Mouse (Mus musculus) natural killer cell, adult 2 months (primary cell): Measurements from ENCODE around the gene Dpp8.
"Not testable (repeated sequence)": the region's sequence is repeated elsewhere in the genome, so short reads cannot be mapped to it uniquely, and the experiment has no call there.

Source experiments
- DNase-seq, 2 experiments: peaks; one replicate each; pipeline ENCODE4 v3.0.0; 2022; ENCODE audit warnings: low spot score in 2 of 2

The Dpp8 gene

DNA sequence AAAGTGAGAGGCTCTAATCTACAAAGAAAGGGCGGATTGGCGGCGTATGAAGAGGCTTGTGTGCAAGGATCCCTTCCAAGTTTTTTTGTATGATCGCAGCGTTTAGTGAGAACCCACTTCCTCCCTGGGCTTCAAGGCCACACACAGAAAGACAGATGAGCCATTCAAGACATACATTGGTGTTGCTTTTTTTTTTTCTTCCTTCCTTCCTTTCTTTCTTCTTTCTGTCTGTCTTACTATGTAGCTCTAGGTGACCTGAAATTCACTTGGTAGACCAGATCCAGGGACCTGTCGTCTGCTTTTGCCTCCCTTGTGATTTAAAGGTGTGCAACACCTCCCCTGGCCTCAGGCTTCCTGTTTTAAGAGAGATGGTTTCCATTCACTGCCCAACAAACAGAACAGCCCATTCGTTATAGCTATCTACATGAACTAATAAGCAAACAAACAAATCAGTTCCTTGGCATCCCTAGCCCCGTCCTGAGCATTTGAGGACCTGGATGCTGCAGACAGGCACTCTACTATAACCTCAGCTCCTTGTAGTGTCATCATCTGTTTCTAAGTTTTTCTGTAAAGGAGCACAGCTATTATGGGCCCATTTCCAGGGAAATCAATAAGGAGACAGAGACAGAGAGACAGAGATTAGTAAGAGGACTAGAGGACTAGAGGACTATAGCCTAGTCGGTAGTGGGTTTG, 10.2 kb upstream of the Dpp8 start:
- DNase-seq = no peak

DNA sequence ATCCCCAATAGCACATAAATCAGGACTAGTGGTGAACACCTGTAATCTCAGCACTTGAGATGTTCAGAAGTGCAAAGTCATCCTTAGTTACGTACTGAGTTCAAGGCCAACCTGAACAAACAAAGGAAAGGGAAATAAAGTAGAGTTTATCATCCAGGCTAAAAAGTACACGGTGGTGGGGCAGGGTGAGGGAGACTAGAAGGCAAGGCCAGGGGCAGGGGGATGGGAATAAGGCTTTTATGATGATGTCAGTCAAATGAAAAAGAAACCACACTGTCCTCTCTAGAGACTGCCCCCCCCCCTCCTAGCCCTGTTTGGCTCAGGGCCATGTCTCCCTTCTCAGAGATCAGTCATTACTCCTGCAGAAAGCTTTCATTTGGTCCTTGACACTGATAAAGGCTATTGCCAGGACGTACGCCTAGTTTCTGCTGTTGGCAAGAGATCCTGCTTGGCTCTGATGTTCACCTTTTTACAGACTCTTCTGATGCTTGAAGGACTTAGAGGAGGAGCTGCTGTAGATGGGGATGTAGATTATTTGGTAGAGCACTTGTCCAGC, 9.6 kb upstream of the Dpp8 start:
- no peak for DNase-seq

DNA sequence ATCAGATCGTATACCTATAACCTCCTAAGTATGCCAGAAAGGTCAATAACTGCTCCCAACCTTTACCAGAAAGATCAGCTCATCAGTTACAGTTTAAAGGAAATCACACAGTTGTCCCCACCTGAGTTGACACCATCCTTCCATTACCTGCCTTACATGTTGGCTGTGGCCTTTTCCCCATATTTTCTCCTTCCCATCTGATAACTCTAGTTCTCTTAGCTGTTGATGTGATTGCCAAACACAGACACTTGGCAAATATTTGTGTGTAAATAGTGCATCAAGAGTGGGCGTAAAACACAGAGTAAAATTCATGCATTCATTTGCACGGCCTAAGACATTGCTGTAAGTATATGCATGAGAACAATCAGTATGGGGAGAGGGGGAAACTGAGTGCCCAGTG, 8.8 kb upstream of the Dpp8 start:
- no peak for DNase-seq

DNA sequence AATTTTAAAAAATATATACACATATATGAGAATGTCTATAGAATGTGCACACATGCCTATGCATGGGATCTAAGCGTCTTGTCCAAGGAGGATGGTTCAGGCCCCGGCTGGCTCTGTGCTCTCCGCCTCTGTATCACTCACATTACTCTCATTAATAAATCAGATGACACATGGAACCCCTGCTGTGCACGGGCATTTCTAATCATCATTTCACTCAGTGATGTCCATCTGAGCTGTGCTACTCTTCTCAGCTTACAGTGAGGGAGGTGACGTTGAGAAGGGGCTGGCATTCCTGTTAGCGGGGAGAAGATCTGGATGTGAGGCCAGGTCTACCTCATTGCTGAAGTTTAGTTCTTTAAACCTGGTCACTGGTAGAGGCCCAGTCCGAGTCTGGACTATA, 5.0 kb upstream of the Dpp8 start:
- DNase-seq = no peak

DNA sequence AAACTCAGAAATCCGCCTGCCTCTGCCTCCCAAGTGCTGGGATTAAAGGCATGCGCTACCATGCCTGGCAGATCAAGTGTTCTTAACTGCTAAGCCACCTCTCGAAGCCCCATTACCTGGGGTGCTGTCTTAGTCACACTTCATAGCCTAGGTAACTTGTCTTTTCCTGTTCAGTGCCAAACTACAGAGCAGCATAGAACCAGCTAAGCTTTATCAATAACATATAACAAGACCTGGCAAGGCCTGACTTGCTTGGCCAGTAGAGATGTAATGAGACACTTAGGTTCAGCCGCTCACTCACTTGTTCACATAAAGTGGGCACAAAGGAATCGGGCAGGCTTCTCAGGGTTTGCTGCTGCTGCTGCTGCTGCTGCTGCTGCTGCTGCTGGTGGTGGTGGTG, 3.9 kb upstream of the Dpp8 start:
- DNase-seq = no peak

DNA sequence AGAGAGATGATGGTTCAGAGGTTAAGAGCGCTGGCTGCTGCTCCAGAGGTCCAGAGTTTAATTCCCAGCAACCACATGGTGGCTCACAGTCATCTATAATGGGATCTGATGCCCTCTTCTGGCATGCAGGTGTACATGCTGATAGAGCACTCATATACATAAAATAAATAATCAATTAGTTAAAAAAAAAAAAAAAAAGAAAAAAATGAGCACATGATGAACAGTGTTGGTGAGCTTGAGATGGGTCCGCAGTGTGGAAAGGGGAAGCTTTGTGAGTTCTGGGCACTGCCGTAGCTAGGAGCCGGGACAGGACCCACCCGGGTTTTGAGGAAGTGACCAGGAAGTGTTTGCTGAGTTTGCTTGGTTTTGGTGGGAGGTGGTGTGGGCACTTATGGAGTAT, 859 bp upstream of the Dpp8 start:
- peak in 1 of 2 experiments; percentile 14 for DNase-seq

DNA sequence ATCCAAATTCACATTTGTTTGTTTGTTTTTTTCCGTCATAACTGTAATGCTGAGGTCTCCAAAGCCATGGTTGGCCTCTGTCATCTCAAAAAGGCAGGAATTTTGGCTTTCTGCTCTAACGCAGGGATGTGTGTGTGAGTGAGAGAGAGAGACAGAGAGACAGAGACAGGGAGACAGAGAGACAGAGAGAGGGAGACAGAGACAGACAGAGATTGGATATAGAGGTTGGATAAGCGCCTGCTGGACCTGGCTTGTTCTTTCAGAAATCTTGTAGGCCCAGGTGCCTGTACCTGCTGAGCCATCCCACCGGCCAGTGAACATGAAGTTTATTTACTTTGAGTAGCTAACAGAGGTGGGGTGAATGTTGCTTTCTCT, 333 bp upstream of the Dpp8 start:
- no peak for DNase-seq

DNA sequence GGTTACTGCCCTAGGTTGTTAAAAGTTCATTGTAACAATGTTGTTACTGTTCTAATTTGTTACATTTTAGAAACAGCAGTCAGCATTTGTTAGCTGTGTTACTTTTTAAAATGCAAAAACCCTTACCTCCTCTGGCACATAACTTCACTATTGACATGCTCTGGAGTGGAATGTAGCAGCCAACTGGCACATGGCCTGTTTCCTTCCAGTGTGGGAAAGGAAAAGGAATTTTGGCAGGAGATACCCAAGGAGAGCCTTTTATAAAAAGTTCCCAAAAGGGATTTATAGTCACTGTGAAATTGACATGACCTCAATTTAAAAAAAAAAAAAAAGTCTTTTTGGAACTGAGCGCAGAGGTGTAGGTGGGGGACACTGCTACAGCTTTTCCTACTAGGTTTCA, 4.2 kb downstream of the Dpp8 start:
- no peak for DNase-seq

DNA sequence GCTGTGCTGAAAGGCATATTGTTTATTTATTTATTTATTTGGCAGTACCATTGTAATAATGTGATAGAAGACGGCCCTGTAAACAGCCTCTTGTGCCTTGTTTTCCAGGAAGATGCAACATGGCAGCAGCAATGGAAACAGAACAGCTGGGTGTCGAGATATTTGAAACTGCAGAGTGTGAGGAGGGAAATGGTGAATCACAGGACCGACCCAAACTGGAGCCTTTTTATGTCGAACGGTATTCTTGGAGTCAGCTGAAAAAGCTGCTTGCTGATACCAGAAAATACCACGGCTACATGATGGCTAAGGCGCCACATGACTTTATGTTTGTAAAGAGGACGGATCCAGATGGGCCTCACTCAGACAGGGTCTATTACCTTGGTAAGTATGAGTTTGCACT, 4.6 kb downstream of the Dpp8 start:
- no peak for DNase-seq

DNA sequence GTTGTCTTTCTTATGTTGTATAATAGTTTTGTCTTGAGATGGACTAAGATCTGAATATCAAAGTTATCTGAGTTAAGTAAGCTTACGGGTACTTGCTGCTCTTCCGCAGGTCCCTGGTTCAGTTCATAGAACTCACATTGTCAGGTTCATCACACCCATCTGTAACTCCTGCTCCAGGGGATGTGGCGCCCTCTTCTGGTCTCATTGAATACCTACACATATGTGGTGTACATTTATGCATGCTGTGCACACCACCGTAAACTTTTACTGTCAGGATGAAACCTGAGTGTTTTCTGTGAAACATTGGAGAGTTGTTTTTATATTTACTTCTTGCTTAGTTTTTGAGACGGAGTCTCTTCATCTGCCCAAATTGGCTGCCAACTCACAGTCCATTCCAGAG, 9.2 kb downstream of the Dpp8 start:
- peak in 1 of 2 experiments; percentile 12 for DNase-seq

DNA sequence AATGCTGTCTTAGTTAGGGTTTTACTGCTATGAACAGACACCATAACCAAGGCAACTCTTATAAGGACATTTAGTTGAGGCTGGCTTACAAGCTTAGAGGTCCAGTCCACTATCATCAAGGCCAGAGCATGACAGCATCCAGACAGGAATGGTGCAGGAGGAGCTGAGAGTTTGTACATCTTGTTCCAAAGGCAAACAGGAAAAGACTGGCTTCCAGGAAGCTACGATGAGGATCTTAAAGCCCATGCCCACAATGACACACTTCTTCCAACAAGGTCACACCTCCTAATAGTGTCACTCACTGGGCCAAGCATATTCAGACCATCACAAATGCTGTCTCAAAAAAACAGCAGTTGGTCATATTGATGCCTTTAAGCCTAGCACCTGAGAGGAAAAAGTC, 14.8 kb downstream of the Dpp8 start:
- DNase-seq = no peak

DNA sequence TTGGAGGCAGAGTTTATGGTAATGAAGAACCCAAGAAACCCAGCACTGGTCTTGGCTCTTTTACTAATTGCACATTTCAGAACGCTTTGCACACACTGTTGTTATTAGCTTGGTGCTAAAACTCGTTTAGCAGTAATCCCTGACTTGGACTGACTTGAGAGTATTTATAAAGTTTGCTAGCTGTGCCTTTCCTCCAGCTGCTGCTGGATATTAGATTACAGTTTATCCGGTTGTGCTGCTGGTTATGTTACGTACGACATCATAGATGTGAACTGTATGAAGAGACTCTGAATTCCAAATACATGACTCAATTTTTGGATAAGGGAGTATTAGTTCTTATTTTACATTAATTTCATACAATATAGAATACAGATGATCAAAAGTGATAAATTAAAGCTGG, 17.2 kb downstream of the Dpp8 start:
- no peak for DNase-seq

DNA sequence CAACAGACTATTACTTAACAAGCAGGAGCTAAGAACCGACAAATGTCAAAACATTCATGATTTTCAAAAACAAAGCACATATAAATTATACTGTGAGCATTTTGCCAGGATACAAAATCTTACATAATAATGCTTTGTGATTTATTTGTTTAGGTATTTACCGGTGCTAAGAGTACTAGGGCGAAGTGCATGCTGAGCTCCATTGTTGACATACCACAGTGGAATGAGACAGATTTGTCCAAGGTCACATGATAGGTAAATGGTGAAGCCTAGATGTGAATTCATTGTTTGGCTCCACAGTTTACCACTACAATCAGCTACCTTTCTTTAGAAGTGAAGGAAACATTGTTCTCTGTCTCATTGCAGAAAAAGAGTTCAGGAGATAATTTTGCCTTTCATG, 18.8 kb downstream of the Dpp8 start:
- DNase-seq = no peak

DNA sequence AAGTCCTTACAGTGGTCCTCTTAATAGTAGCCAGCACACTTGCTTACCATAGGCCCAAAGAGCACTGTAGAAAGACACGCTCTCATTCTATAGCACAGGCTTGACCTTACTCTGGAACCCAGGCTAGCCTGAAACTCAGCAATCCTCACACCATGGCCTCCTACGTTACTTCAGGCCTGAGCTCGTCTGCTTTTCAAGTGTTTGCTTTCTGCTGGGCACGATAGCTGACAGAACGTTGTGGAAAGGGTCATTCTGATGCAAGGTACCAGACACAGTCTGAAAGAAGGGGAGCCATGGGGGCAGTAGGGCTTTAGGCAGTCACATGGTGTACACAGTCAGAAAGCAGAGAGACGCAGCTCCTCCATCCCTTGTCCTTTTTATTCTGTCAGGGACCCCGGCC, 32.0 kb downstream of the Dpp8 start:
- DNase-seq = no peak

DNA sequence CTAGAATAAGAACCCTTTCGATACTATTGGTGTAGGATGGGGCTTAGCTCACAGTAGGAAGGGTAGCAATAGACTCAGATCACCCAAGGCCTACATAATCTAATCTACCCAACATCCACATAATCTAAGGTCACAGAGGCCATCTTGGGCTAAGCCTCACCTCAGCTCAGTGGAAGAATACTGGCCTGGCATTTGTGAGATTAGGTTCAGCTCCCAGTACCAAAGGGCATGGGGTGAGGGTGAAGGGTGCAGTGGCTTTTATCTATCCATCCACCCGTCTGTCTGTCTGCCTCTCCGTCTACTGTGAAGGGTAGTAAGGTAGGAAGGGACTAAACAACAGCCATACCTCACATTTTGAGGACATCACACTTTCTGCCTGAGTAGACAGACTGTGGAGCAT, 38.4 kb downstream of the Dpp8 start:
- DNase-seq = no peak

DNA sequence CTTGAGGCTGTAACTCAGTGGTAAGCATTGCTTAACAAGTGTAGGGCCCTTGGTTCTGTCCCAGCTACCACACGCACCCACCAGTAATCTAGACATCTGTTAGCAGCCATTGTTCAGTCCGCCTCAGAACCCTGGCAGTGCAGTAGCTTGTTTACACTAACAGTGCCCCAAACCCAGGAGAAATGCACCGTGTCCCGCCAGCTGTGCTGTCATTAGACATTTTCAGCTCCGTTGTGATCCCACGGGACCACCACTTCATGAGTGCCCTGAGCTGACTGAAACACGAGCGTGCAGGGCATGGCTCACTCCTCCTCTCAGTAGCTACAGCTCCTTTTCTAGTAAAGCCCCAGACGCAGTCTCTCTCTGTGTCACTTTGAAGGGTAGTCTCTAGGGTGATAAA, 41.3 kb downstream of the Dpp8 start:
- peak in 1 of 2 experiments; percentile 13 for DNase-seq

DNA sequence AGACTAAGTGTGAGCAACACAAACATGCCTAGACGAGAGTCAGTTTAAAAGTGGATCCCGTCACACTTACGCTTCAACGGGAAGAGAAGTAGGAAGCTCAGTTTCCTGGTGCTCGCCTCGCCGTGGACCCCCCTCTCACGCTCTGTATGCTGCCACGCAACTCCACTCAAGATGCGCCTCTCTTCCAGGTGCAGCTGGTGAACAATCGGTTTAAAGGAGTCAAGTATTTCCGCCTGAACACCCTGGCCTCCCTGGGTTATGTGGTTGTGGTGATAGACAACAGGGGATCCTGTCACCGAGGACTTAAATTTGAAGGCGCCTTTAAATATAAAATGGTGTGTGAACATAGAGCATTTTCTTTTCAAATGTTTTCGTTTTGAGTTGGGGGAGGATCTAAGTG, 42.0 kb downstream of the Dpp8 start:
- DNase-seq = peak in 1 of 2 experiments; percentile 7

DNA sequence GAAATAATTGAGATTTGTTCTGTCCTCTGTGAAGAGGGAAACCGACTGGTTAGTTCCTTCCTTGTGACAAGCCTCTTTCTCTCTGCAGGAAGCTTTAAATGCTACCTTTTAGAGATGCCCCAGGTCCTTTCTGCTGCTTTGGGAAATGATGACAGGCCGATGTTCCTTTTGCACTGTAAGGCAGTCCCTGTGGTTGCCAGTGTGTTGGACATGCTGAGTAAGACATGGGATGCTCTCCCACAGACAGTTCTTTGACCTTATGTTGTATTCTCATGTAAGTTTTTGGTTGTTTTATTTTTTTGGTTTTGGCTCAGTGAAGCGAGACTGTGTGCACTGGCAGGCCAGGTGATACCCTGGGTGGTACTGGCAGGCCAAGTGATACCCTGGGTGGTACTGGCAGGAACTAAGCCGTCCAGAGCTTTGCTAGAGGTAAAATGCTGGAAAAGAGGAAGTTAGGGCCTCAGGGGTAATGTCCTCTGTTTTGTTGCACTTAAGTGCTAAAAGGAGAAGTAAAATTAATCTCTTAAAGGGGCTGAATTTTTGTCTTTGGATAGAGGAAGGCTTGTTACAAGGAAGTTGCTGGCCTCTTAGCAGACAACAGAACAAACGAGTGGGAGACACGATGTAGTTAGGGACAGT, 42.8 kb downstream of the Dpp8 start:
- DNase-seq = peak; percentile 3 to 63

DNA sequence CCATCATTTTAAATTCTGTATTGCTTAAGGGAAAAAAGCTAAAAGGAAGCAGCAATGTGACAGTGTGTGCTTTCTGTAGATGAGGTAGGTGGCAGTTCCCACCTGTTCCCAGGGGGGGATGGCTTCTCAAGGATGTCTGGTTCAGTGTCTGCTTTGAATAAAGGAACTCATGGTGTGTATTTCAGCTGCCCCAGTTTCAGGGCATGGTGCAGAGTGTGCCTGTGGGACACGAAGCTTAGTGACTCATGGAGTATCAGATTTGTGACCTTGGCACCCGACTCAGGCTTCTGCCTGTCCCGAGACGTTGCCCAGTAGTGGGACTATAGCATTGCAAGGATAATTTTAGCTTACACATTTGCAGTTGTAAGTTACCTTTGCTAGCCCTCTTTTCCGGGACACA, 45.3 kb downstream of the Dpp8 start:
- DNase-seq = no peak

DNA sequence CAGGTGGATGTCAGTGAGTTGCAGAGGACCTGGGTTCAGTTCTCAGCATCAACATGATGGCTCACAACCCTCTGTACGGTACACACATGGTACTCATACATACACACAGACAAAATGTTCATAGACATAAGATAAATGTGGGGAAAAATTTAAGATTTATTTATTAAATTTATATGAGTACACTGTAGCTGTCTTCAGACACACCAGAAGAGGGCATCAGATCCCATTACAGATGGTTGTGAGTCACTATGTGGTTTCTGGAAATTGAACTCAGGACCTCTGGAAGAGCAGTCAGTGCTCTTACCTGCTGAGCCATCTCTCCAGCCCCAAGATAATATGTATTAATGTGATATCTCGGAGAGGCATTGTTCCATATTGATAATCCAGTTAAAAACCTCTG, 47.9 kb downstream of the Dpp8 start:
- not testable (repeated sequence) for DNase-seq

DNA sequence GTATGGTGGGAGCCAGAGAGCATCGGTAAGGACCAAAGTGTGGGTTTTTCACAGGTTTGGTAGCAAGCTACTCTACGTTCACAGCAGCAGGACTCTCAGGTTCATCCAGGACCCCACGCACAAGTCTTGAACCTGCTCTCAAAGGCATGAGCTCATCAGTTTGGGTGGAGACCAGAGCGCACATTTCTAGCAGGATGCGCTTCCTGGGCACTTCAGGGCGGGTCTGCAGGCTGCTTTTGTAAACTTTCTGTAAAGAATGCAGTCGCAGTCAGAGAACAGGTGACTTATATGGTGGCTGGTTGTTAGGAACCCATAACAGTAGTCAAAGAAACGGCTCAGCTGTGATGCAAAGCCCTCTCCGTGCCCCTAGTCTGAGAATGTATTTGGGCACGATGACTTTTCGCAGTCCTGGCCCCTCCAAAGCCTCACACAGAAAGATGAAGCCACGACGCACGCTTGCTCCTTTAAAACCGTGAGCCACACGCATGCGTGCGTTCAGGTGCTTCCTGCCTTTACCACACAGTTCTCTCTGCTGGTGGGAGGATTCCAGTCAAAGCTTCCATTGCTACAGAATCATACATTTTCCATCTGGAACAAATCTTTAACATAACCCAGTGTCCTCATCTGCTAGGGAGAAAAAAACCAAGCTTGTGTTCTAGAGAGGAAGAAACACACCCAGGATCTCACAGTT, 51.0 kb downstream of the Dpp8 start:
- no peak for DNase-seq

DNA sequence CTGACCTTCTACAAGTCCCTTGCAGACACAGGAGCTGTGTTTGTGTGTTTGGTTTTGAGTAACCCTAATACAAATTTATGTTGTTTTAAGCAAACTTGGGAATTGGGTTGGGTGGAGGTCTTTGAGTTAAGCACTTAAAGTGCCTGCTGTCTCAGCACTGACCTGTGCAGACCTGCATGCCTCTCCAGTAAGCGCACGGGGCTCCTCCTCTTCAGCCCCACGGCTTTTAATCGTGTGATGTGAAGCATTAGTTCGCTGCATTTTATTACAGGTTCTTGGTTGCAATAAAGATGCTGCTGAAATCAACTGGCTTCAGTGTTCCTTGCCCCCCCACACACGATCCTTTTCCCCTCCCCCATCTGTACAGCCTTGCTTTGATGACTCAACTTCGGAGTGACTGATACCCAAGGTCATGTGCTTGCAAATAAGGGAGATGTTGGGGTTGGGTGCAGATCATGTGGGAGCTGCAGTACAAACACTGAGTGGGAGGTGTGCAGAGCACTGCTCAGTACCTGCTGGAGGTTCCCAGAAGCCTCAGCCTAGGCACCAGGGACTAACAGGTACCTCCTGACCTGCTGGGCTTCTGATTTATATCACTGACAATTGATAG, 52.1 kb downstream of the Dpp8 start:
- no peak for DNase-seq

DNA sequence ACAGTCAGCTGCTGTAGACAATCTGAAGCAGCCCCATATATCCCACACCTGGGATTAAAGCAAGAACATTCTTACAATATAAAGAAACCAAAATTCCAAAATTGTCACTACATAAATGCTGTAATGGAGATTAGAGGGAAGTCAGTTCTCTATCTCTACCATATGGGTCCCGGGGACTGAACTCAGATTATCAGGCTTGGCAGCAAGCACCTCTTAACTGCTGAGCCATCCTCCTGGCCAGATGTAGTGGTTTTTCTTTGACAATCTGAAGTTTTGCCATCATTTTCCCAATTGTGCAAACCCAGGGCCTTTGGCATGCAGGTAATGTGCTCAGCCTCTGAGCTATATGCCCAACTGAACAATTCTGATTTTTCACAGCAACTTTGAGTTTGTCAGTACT, 53.1 kb downstream of the Dpp8 start:
- DNase-seq = no peak
